Mouse (Mus musculus): ENCODE results near the gene Frmd4a.

Gene Frmd4a

GRCm38 (mm10) chr2:4486185-4486584 lies 468.7 kb downstream of the Frmd4a start:
- no peak for DNase-seq (ENCODE audit: extremely low spot score)

GRCm38 (mm10) chr2:4487280-4487679 lies 469.8 kb downstream of the Frmd4a start:
- DNase-seq (ENCODE audit: extremely low spot score) = no peak

GRCm38 (mm10) chr2:4490845-4491244 lies 473.3 kb downstream of the Frmd4a start:
- no peak for DNase-seq (ENCODE audit: extremely low spot score)

- DNase-seq (ENCODE audit: extremely low spot score) = peak; percentile 74
Measured at GRCm38 (mm10) chr2:4492485-4493481, 475.3 kb downstream of the Frmd4a start.

GRCm38 (mm10) chr2:4494478-4494877 lies 477.0 kb downstream of the Frmd4a start:
- no peak for DNase-seq (ENCODE audit: extremely low spot score)

- peak; percentile 72 for DNase-seq (ENCODE audit: extremely low spot score)
Measured at GRCm38 (mm10) chr2:4499257-4499656, 481.7 kb downstream of the Frmd4a start.

- no peak for DNase-seq (ENCODE audit: extremely low spot score)
Measured at GRCm38 (mm10) chr2:4499916-4500315, 482.4 kb downstream of the Frmd4a start.

- no peak for DNase-seq (ENCODE audit: extremely low spot score)
Measured at GRCm38 (mm10) chr2:4501257-4502027, 483.9 kb downstream of the Frmd4a start.

GRCm38 (mm10) chr2:4504413-4504812 lies 486.9 kb downstream of the Frmd4a start:
- no peak for DNase-seq (ENCODE audit: extremely low spot score)

GRCm38 (mm10) chr2:4505695-4506094 lies 488.2 kb downstream of the Frmd4a start:
- no peak for DNase-seq (ENCODE audit: extremely low spot score)

GRCm38 (mm10) chr2:4506659-4507058 lies 489.1 kb downstream of the Frmd4a start:
- no peak for DNase-seq (ENCODE audit: extremely low spot score)

GRCm38 (mm10) chr2:4507887-4508615 lies 490.5 kb downstream of the Frmd4a start:
- no peak for DNase-seq (ENCODE audit: extremely low spot score)

GRCm38 (mm10) chr2:4508959-4509615 lies 491.6 kb downstream of the Frmd4a start:
- no peak for DNase-seq (ENCODE audit: extremely low spot score)

GRCm38 (mm10) chr2:4509739-4510138 lies 492.2 kb downstream of the Frmd4a start:
- DNase-seq (ENCODE audit: extremely low spot score) = no peak

GRCm38 (mm10) chr2:4510208-4511079 lies 492.9 kb downstream of the Frmd4a start:
- DNase-seq (ENCODE audit: extremely low spot score) = no peak

GRCm38 (mm10) chr2:4511080-4511386 lies 493.5 kb downstream of the Frmd4a start:
- DNase-seq (ENCODE audit: extremely low spot score) = no peak

- DNase-seq (ENCODE audit: extremely low spot score) = no peak
Measured at GRCm38 (mm10) chr2:4512607-4513006, 495.1 kb downstream of the Frmd4a start.

GRCm38 (mm10) chr2:4515910-4516309 lies 498.4 kb downstream of the Frmd4a start:
- DNase-seq (ENCODE audit: extremely low spot score) = no peak

- no peak for DNase-seq (ENCODE audit: extremely low spot score)
Measured at GRCm38 (mm10) chr2:4516819-4517552, 499.5 kb downstream of the Frmd4a start.

Data from embryo, embryonic 9.5 days (tissue).